Mouse (Mus musculus): Measurements from ENCODE around the gene Dtx2. TPM values are rescaled to one million over a fixed set of nuclear protein-coding genes. Genes with fewer than 3 reads are reported as not detected.
"Not testable (repeated sequence)": the region's sequence is repeated elsewhere in the genome, so short reads cannot be mapped to it uniquely, and the experiment has no call there.

Dtx2 gene
- total RNA-seq, 2 experiments from 2014 or later: 9.5 to 10.7 TPM

GRCm38 (mm10) chr5:136018726-136019125 is 24.1 kb downstream of the Dtx2 start:
- intact Hi-C loops (cut with DNase I): no loop called here
- no peak for DNase-seq

DNA sequence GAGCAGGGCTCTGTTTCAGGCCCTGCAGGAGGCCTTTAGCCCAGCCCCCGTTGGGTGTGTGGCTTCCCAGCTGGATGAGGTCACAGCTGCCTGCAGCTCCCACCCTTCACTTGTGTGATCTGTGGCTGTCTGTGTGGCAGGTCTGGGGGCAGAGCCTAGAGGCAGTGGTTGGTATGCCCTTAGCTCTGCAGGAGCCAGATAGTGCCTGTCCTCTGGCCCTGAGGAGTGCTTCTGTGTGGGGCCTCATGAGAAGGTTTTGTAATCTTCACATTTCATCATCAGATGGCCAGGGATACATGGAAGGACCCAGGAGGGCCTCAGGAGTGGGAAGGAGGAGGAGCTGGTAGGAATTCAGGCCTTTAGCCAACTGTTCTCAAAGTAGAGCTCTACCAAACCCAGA is 25.3 kb downstream of the Dtx2 start:
- DNase-seq: no peak
- intact Hi-C loops (cut with DNase I): no loop called here

- intact Hi-C loops (cut with DNase I): loop anchor here (5.0 kb wide), 1 partner anchor 43 kb away; the partner anchor contains the start of gene Zp3
- DNase-seq: no peak
These were observed 31.1 kb downstream of the Dtx2 start for GRCm38 (mm10) chr5:136025712-136026111.

- no peak for DNase-seq
- intact Hi-C loops (cut with DNase I): loop anchor here (5.0 kb wide), 1 partner anchor 45 kb away; the partner anchor contains the start of gene Zp3
These were observed 32.3 kb downstream of the Dtx2 start for GRCm38 (mm10) chr5:136026859-136027258.

GRCm38 (mm10) chr5:136027612-136028311 is 33.2 kb downstream of the Dtx2 start:
- peak in 1 of 2 experiments; percentile 9 for DNase-seq
- intact Hi-C loops (cut with DNase I): loop anchor here (5.0 kb wide), 1 partner anchor 45 kb away; the partner anchor contains the start of gene Zp3

- no peak for DNase-seq
- intact Hi-C loops (cut with DNase I): no loop called here
These were observed 40.3 kb downstream of the Dtx2 start for GRCm38 (mm10) chr5:136034868-136035267.

GRCm38 (mm10) chr5:136035285-136035684 is 40.7 kb downstream of the Dtx2 start:
- no peak for DNase-seq
- intact Hi-C loops (cut with DNase I): no loop called here

- intact Hi-C loops (cut with DNase I): no loop called here
- no peak for DNase-seq
These were observed 42.1 kb downstream of the Dtx2 start for GRCm38 (mm10) chr5:136036667-136037066.

GRCm38 (mm10) chr5:136038258-136039214 is 43.9 kb downstream of the Dtx2 start, which contains the start of gene Upk3b:
Gene Upk3b (plus strand): TSS chr5:136038496.
- no peak for DNase-seq
- intact Hi-C loops (cut with DNase I): no loop called here

- intact Hi-C loops (cut with DNase I): no loop called here
These were observed 45.6 kb downstream of the Dtx2 start for GRCm38 (mm10) chr5:136040210-136040609.

DNA sequence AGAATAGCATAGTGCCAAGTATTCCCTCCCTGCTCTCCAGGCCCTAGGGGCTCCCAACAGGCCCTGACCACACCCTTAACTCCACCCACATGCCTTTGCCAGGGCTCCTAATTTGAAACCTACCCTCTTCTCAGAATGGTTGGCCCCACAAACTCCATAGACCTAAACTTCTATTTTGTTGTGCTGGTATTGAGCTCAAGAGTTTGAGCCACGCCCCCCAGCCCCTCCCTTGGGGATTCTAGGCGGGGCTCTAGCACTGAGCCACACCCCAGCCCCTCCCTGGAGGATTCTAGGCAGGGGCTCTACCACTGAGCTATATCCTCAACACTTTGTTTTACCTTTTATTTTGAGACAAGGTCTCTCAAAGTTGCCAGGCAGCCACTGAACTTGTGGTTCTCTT is 46.7 kb downstream of the Dtx2 start:
- intact Hi-C loops (cut with DNase I): no loop called here
- no peak for DNase-seq

More at GRCm38 (mm10) chr5:136040210-136040609, 45.6 kb downstream of the Dtx2 start:
- DNase-seq: no peak

- DNase-seq: no peak
- intact Hi-C loops (cut with DNase I): no loop called here
These were observed 47.1 kb downstream of the Dtx2 start for GRCm38 (mm10) chr5:136041666-136042065.

DNA sequence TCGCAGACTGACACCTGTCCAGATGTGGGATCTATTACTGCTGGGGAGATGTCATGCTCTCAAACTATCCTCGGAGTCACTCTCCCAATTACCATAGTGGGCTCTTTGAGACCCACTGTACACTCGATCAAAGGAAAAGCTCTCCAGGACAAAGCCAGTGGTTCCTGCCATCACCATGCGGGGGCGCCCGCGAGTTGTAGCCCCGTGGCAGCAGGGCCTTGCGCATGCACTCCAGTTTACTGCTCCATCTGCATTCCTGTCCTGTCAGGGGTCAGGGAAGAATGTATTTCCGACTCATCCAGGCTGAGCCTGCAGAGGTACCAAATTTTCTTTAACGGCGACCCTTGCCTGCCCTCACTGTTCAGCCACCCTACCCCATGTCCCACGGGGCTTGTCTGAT is 50.3 kb downstream of the Dtx2 start:
- intact Hi-C loops (cut with DNase I): loop anchor here (5.0 kb wide), 2 partner anchors 63 to 142 kb away; partner anchors contain the start of gene Zp3
- no peak for DNase-seq

DNA sequence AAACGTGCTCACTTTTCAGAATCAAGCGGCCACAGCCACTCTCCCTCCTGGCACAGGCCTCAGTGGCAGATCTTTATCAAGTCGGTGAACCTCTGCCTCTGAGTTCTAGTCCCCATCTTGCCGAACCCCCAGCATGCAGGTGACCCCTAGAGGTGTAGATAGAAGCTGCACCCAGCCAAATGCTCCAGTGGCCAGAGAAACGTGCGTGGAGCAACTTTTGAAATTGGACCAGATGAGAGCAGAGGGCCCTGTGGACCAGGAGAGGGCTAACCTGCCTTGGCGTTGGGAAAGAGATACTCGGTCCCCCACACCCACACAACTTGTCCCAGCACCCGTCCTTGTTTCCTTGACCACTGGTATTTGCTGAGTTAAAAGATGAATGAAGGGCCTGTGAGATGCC is 50.8 kb downstream of the Dtx2 start:
- peak in 1 of 2 experiments; percentile 20 for DNase-seq
- intact Hi-C loops (cut with DNase I): loop anchor here (5.0 kb wide), 2 partner anchors 63 to 142 kb away; partner anchors contain the start of gene Zp3

- peak; percentile 82 to 92 for DNase-seq
- intact Hi-C loops (cut with DNase I): loop anchor here (1.0 to 5.0 kb wide), 4 partner anchors 15 to 141 kb away; partner anchors contain the start of gene Zp3
These were observed 51.4 kb downstream of the Dtx2 start for GRCm38 (mm10) chr5:136045987-136046386.

DNA sequence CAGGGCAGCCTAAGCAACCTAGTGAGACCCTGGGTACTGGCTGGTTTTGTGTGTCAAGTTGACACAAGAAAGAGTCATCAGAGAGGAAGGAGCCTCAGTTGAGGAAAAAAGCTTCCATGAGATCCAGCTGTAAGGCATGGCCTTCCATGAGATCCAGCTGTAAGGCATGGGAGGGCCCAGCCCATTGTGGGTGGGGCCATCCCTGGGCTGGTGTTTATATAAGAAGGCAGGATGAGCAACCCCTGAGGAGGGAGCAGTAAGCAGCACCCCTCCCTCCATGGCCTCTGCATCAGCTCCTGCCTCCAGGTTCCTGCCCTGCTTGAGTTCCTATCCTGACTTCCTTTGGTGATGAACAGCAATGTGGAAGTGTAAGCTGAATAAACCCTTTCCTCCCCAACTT is 53.9 kb downstream of the Dtx2 start:
- intact Hi-C loops (cut with DNase I): loop anchor here (5.0 kb wide), 2 partner anchors 66 to 139 kb away; partner anchors contain the start of gene Zp3
- not testable (repeated sequence) for DNase-seq

GRCm38 (mm10) chr5:136049926-136050325 is 55.3 kb downstream of the Dtx2 start:
- intact Hi-C loops (cut with DNase I): loop anchor here (5.0 kb wide), 2 partner anchors 68 to 137 kb away; partner anchors contain the start of gene Zp3

DNA sequence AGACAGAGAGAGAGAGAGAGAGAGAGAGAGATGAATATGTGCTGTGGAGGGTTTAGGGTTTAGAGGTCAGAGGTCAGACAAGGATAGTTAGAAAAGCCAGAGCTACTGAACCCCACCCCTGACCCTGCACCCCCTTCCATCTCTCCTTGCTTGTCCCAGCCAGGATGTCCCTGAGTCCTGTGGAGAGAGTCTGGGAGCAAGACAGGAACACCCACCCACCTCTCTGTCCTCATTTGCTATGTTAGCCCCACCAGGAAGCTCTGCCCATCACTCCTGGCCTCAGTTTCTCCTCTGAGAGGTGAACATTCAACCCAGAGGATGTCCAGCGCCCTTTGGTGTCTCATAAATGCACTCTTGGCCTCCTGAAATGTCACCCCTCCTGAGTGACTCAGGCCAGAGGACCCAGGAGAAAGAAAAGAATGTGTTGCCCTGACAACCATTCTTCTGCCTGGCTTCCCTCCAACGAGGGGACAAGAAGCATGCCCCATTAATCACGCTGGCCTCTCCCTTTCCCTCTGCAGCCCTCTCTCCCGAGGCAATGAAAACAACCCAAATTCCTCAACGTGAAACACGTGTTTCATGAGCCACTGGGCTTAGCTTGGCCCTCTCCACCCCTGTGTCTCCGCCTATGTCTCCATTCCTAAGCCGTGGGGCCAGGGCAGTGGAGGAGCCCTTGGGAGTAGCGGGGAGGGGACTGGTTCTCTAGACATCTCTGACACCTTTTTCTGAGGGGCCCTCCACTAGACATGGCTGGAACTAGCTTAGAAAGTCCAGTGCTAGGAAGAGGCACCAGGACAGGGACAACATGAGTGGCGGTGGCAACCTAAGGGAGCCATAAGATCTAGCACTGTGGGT is 56.9 kb downstream of the Dtx2 start:
- intact Hi-C loops (cut with DNase I): no loop called here
- DNase-seq: peak; percentile 61 to 63

More at GRCm38 (mm10) chr5:136049926-136050325, 55.3 kb downstream of the Dtx2 start:
- DNase-seq: no peak

GRCm38 (mm10) chr5:136052861-136053655 is 58.5 kb downstream of the Dtx2 start:
- no peak for DNase-seq
- intact Hi-C loops (cut with DNase I): no loop called here
